Mouse (Mus musculus) heart, postnatal 10 days (tissue): ENCODE results near the gene Ranbp10. TPM values are rescaled to one million over a fixed set of nuclear protein-coding genes. Genes with fewer than 3 reads are reported as not detected.

ENCODE experiments used
- DNase-seq, 2 experiments: peaks; one replicate each; pipeline ENCODE4 v3.0.0; 2021
- intact Hi-C: fragments of 180-260 bp; cut with DNase I; formaldehyde crosslinking; loops from one replicate; pipeline ENCODE4 v1.15.1; 2025
- total RNA-seq, 2 experiments: library from RNA; stranded (reverse); gene quantifications; 2 replicates each; pipeline ENCODE4 v1.2.3; 2021

Gene Ranbp10
- total RNA-seq, 2 experiments from 2014 or later: 24.2 to 24.5 TPM

- intact Hi-C loops: no loop called here
- peak; percentile 62 to 65 for DNase-seq
Measured at GRCm38 (mm10) chr8:105727397-105728124, 99.6 kb downstream of the Ranbp10 start.

GRCm38 (mm10) chr8:105725726-105726125 lies 101.4 kb downstream of the Ranbp10 start:
- intact Hi-C loops: no loop called here
- DNase-seq: no peak

- intact Hi-C loops: no loop called here
- no peak for DNase-seq
Measured at GRCm38 (mm10) chr8:105722861-105723260, 104.3 kb downstream of the Ranbp10 start.

GRCm38 (mm10) chr8:105719637-105720036 lies 107.5 kb downstream of the Ranbp10 start:
- DNase-seq: no peak
- intact Hi-C loops: no loop called here

Other genes with a start within 250 kb of the Ranbp10 start
- 10 to 100 TPM; 53.1 to 55.8 TPM for gene Ripor1, start 222.1 kb downstream of the Ranbp10 start, total RNA-seq
- 10 to 100 TPM; 46.6 to 56.6 TPM for gene Ctcf, start 190.8 kb downstream of the Ranbp10 start, total RNA-seq
- not detected for gene Agrp, start 190.0 kb downstream of the Ranbp10 start, total RNA-seq
- under 1 TPM; 0.62 to 0.93 TPM for gene Carmil2, start 141.1 kb downstream of the Ranbp10 start, total RNA-seq
- 10 to 100 TPM; 20.8 to 21.2 TPM for gene Acd, start 126.2 kb downstream of the Ranbp10 start, total RNA-seq
- gene Pard6a, start 126.2 kb downstream of the Ranbp10 start, total RNA-seq: 1 to 10 TPM; 7.1 to 9.1 TPM
- not detected for gene 4933405L10Rik, start 119.7 kb downstream of the Ranbp10 start, total RNA-seq
- 1 to 10 TPM; 2.9 to 3.5 TPM for gene Enkd1, start 119.1 kb downstream of the Ranbp10 start, total RNA-seq
- gene Gfod2, start 68.7 kb downstream of the Ranbp10 start, total RNA-seq: 1 to 10 TPM; 4.6 to 9.9 TPM
- not detected for gene Tsnaxip1, start 381 bp upstream of the Ranbp10 start, total RNA-seq
- 1 to 10 TPM; 8.4 to 8.5 TPM for gene Cenpt, start 25.9 kb upstream of the Ranbp10 start, total RNA-seq
- 10 to 100 TPM; 27.5 to 31.9 TPM for gene Thap11, start 27.8 kb upstream of the Ranbp10 start, total RNA-seq
- gene Nutf2, start 33.2 kb upstream of the Ranbp10 start, total RNA-seq: 10 to 100 TPM; 41.9 to 46.2 TPM
- gene Edc4, start 53.5 kb upstream of the Ranbp10 start, total RNA-seq: 10 to 100 TPM; 30.9 to 32.5 TPM
- gene Nrn1l, start 66.2 kb upstream of the Ranbp10 start, total RNA-seq: not detected
- gene Pskh1, start 73.1 kb upstream of the Ranbp10 start, total RNA-seq: 10 to 100 TPM; 20.9 to 22.5 TPM
- under 1 TPM; 0.35 to 0.48 TPM for gene Ctrl, start 106.5 kb upstream of the Ranbp10 start, total RNA-seq
- gene Psmb10, start 111.1 kb upstream of the Ranbp10 start, total RNA-seq: 10 to 100 TPM; 81.1 to 88.5 TPM
- gene Lcat, start 116.0 kb upstream of the Ranbp10 start, total RNA-seq: under 1 TPM; 0.64 to 0.77 TPM
- 10 to 100 TPM; 59.1 to 70.0 TPM for gene Slc12a4, start 138.7 kb upstream of the Ranbp10 start, total RNA-seq
- gene Dpep3, start 152.1 kb upstream of the Ranbp10 start, total RNA-seq: not detected
- 1 to 10 TPM; 8.4 to 8.5 TPM for gene Dus2, start 164.0 kb upstream of the Ranbp10 start, total RNA-seq
- not detected for gene Dpep2nb, start 178.6 kb upstream of the Ranbp10 start, total RNA-seq
- 10 to 100 TPM in 1 of 2 experiments, 1 to 10 TPM in 1; 9.5 to 10.5 TPM for gene Ddx28, start 184.5 kb upstream of the Ranbp10 start, total RNA-seq
- gene Nfatc3, start 231.5 kb upstream of the Ranbp10 start, total RNA-seq: 10 to 100 TPM; 26.5 to 27.3 TPM